Mouse (Mus musculus): ENCODE results near the gene Naa40. TPM values are rescaled to one million over a fixed set of nuclear protein-coding genes. Genes with fewer than 3 reads are reported as not detected.

The Naa40 gene
- polyA plus RNA-seq, 1 experiment from 2014 or later: 62.1 TPM

GRCm38 (mm10) chr19:7267091-7267741 lies 26.2 kb upstream of the Naa40 start, which contains the start of gene Rcor2:
Rcor2 (plus strand) TSS chr19:7267325.
- 1% methylated on average over 28 of the region's 28 CpGs for WGBS (ENCODE audit: insufficient replicate concordance)
- H3K36me3 ChIP-seq (ENCODE audit: control insufficient read depth, insufficient read depth, low read length): peaks cover 12% of the 10 kb centered on the region
- peak within 1 kb of the TSS; percentile 82 for H3K4me3 ChIP-seq (ENCODE audit: low read depth, low read length)
- H3K9ac ChIP-seq (ENCODE audit: low read depth, low read length): peak within 1 kb of the TSS; percentile 93
- peak; percentile 32 for ATAC-seq (replicated peaks; ENCODE audit: insufficient number of reproducible peaks, low FRiP score, low TSS enrichment)
- no peaks in the 10 kb centered on the region for H3K27me3 ChIP-seq (ENCODE audit: control insufficient read depth, insufficient read depth, low read length)
- peaks cover 46% of the 10 kb centered on the region for H3K4me1 ChIP-seq (ENCODE audit: control insufficient read depth, insufficient read depth, low read length)
- H3K9me3 ChIP-seq (replicated peaks; ENCODE audit: control insufficient read depth, low read length): no peaks in the 10 kb centered on the region
- peak within 1 kb of the TSS; percentile 92 for H3K27ac ChIP-seq (ENCODE audit: low read depth, low read length)
- H3K4me2 ChIP-seq: peak within 1 kb of the TSS; percentile 91

GRCm38 (mm10) chr19:7266421-7266831 lies 25.4 kb upstream of the Naa40 start:
- ATAC-seq (replicated peaks; ENCODE audit: insufficient number of reproducible peaks, low FRiP score, low TSS enrichment): no peak
- Histone ChIP-seq H3K4me2 (peak overlapping the region; percentile 91), H3K9me3 (replicated peaks; ENCODE audit: control insufficient read depth, low read length) (no peaks in the 10 kb centered on the region), H3K27me3 (ENCODE audit: control insufficient read depth, insufficient read depth, low read length) (no peaks in the 10 kb centered on the region), H3K4me3 (ENCODE audit: low read depth, low read length) (no peak overlapping the region), H3K9ac (ENCODE audit: low read depth, low read length) (0 out of 2 replicates have a peak overlapping the region, but pooled peaks have one; percentile 6), H3K27ac (ENCODE audit: low read depth, low read length) (peak overlapping the region; percentile 92), H3K4me1 (ENCODE audit: control insufficient read depth, insufficient read depth, low read length) (peaks cover 46% of the 10 kb centered on the region), H3K36me3 (ENCODE audit: control insufficient read depth, insufficient read depth, low read length) (peaks cover 7% of the 10 kb centered on the region)
- WGBS (ENCODE audit: insufficient replicate concordance): 45% methylated on average over 4 of the region's 4 CpGs

- Histone ChIP-seq H3K9ac (ENCODE audit: low read depth, low read length) (0 out of 2 replicates have a peak overlapping the region, but pooled peaks have one; percentile 6), H3K27me3 (ENCODE audit: control insufficient read depth, insufficient read depth, low read length) (no peaks in the 10 kb centered on the region), H3K9me3 (replicated peaks; ENCODE audit: control insufficient read depth, low read length) (no peaks in the 10 kb centered on the region), H3K4me2 (peak overlapping the region; percentile 91), H3K27ac (ENCODE audit: low read depth, low read length) (peak overlapping the region; percentile 92), H3K4me1 (ENCODE audit: control insufficient read depth, insufficient read depth, low read length) (peaks cover 46% of the 10 kb centered on the region), H3K4me3 (ENCODE audit: low read depth, low read length) (no peak overlapping the region), H3K36me3 (ENCODE audit: control insufficient read depth, insufficient read depth, low read length) (peaks cover under 1% of the 10 kb centered on the region; the same call in 1 of the 2 replicates)
- no peak for ATAC-seq (replicated peaks; ENCODE audit: insufficient number of reproducible peaks, low FRiP score, low TSS enrichment)
- WGBS (ENCODE audit: insufficient replicate concordance): 20% methylated on average over 14 of the region's 14 CpGs
These were observed 24.7 kb upstream of the Naa40 start for GRCm38 (mm10) chr19:7265478-7266191.

GRCm38 (mm10) chr19:7264766-7265331 lies 23.9 kb upstream of the Naa40 start:
- Histone ChIP-seq H3K27me3 (ENCODE audit: control insufficient read depth, insufficient read depth, low read length) (no peaks in the 10 kb centered on the region), H3K9me3 (replicated peaks; ENCODE audit: control insufficient read depth, low read length) (no peaks in the 10 kb centered on the region), H3K9ac (ENCODE audit: low read depth, low read length) (peak overlapping the region; percentile 52; the same call in 1 of the 2 replicates), H3K4me1 (ENCODE audit: control insufficient read depth, insufficient read depth, low read length) (peaks cover 45% of the 10 kb centered on the region), H3K36me3 (ENCODE audit: control insufficient read depth, insufficient read depth, low read length) (no peaks in the 10 kb centered on the region), H3K4me3 (ENCODE audit: low read depth, low read length) (no peak overlapping the region), H3K4me2 (peak overlapping the region; percentile 32; the same call in 1 of the 2 replicates), H3K27ac (ENCODE audit: low read depth, low read length) (peak overlapping the region; percentile 92)
- no peak for ATAC-seq (replicated peaks; ENCODE audit: insufficient number of reproducible peaks, low FRiP score, low TSS enrichment)
- WGBS (ENCODE audit: insufficient replicate concordance): 14% methylated on average over 6 of the region's 6 CpGs

GRCm38 (mm10) chr19:7264088-7264765 lies 23.2 kb upstream of the Naa40 start:
- no peak for ATAC-seq (replicated peaks; ENCODE audit: insufficient number of reproducible peaks, low FRiP score, low TSS enrichment)
- Histone ChIP-seq H3K4me2 (peak overlapping the region; percentile 32; the same call in 1 of the 2 replicates), H3K27me3 (ENCODE audit: control insufficient read depth, insufficient read depth, low read length) (no peaks in the 10 kb centered on the region), H3K4me1 (ENCODE audit: control insufficient read depth, insufficient read depth, low read length) (peaks cover 39% of the 10 kb centered on the region), H3K27ac (ENCODE audit: low read depth, low read length) (peak overlapping the region; percentile 92; the same call in 1 of the 2 replicates), H3K9ac (ENCODE audit: low read depth, low read length) (peak overlapping the region; percentile 52; the same call in 1 of the 2 replicates), H3K9me3 (replicated peaks; ENCODE audit: control insufficient read depth, low read length) (no peaks in the 10 kb centered on the region), H3K4me3 (ENCODE audit: low read depth, low read length) (no peak overlapping the region), H3K36me3 (ENCODE audit: control insufficient read depth, insufficient read depth, low read length) (no peaks in the 10 kb centered on the region)
- WGBS (ENCODE audit: insufficient replicate concordance): 19% methylated on average over 9 of the region's 9 CpGs

- ATAC-seq (replicated peaks; ENCODE audit: insufficient number of reproducible peaks, low FRiP score, low TSS enrichment): no peak
- H3K4me3 ChIP-seq (ENCODE audit: low read depth, low read length): no peak overlapping the region
- peaks cover 32% of the 10 kb centered on the region for H3K4me1 ChIP-seq (ENCODE audit: control insufficient read depth, insufficient read depth, low read length)
- H3K36me3 ChIP-seq (ENCODE audit: control insufficient read depth, insufficient read depth, low read length): no peaks in the 10 kb centered on the region
- no peaks in the 10 kb centered on the region for H3K9me3 ChIP-seq (replicated peaks; ENCODE audit: control insufficient read depth, low read length)
- H3K27me3 ChIP-seq (ENCODE audit: control insufficient read depth, insufficient read depth, low read length): no peaks in the 10 kb centered on the region
- no peak overlapping the region for H3K9ac ChIP-seq (ENCODE audit: low read depth, low read length)
- H3K4me2 ChIP-seq: no peak overlapping the region
- H3K27ac ChIP-seq (ENCODE audit: low read depth, low read length): no peak overlapping the region
- 80% methylated on average over 1 of the region's 1 CpGs for WGBS (ENCODE audit: insufficient replicate concordance)
These were observed 21.6 kb upstream of the Naa40 start for GRCm38 (mm10) chr19:7262592-7262991.

- Histone ChIP-seq H3K27ac (ENCODE audit: low read depth, low read length) (no peak overlapping the region), H3K27me3 (ENCODE audit: control insufficient read depth, insufficient read depth, low read length) (no peaks in the 10 kb centered on the region), H3K4me3 (ENCODE audit: low read depth, low read length) (no peak overlapping the region), H3K4me2 (no peak overlapping the region), H3K9me3 (replicated peaks; ENCODE audit: control insufficient read depth, low read length) (no peaks in the 10 kb centered on the region), H3K36me3 (ENCODE audit: control insufficient read depth, insufficient read depth, low read length) (no peaks in the 10 kb centered on the region), H3K4me1 (ENCODE audit: control insufficient read depth, insufficient read depth, low read length) (peaks cover 27% of the 10 kb centered on the region), H3K9ac (ENCODE audit: low read depth, low read length) (no peak overlapping the region)
- no peak for ATAC-seq (replicated peaks; ENCODE audit: insufficient number of reproducible peaks, low FRiP score, low TSS enrichment)
- 92% methylated on average over 3 of the region's 3 CpGs for WGBS (ENCODE audit: insufficient replicate concordance)
These were observed 21.0 kb upstream of the Naa40 start for GRCm38 (mm10) chr19:7261964-7262363.

- Histone ChIP-seq H3K27ac (ENCODE audit: low read depth, low read length) (no peak overlapping the region), H3K9ac (ENCODE audit: low read depth, low read length) (no peak overlapping the region), H3K27me3 (ENCODE audit: control insufficient read depth, insufficient read depth, low read length) (no peaks in the 10 kb centered on the region), H3K36me3 (ENCODE audit: control insufficient read depth, insufficient read depth, low read length) (no peaks in the 10 kb centered on the region), H3K9me3 (replicated peaks; ENCODE audit: control insufficient read depth, low read length) (no peaks in the 10 kb centered on the region), H3K4me3 (ENCODE audit: low read depth, low read length) (no peak overlapping the region), H3K4me1 (ENCODE audit: control insufficient read depth, insufficient read depth, low read length) (peaks cover 23% of the 10 kb centered on the region), H3K4me2 (no peak overlapping the region)
- ATAC-seq (replicated peaks; ENCODE audit: insufficient number of reproducible peaks, low FRiP score, low TSS enrichment): no peak
- 85% methylated on average over 1 of the region's 1 CpGs for WGBS (ENCODE audit: insufficient replicate concordance)
These were observed 20.5 kb upstream of the Naa40 start for GRCm38 (mm10) chr19:7261476-7261875.

All from heart, embryonic 11.5 days (tissue).